Mouse (Mus musculus) thymus, adult 2 months (tissue): ENCODE measurements at regions not wholly inside any gene's neighbourhood (a gene's known extent, or its start where the extent isn't known, plus 50 kb on each side); places are given as distances from the start of the nearest gene placed in this dataset.

ENCODE experiments used
- DNase-seq: peaks from one replicate; pipeline ENCODE4 v3.0.0; 2021
- H3K27ac ChIP-seq: fragments of 200-500 bp; 2 replicates; pipeline ENCODE4 v1.5.1; 2012; ENCODE audit warnings: low read length, control low read depth; ENCODE audit not compliant: control insufficient read depth, insufficient read depth
- H3K27me3 ChIP-seq: fragments of 200-500 bp; 2 replicates; pipeline ENCODE4 v1.6.1; 2012; ENCODE audit warnings: mild to moderate bottlenecking, low read length, moderate library complexity, mixed read lengths; ENCODE audit not compliant: control insufficient read depth, insufficient read depth
- H3K36me3 ChIP-seq: fragments of 200-500 bp; 2 replicates; pipeline ENCODE4 v1.6.1; 2012; ENCODE audit warnings: mild to moderate bottlenecking, low read length, moderate library complexity; ENCODE audit not compliant: control insufficient read depth, insufficient read depth
- H3K4me1 ChIP-seq: fragments of 200-500 bp; replicated peaks from 2 replicates; pipeline ENCODE4 v1.6.1; 2012; ENCODE audit warnings: low read length; ENCODE audit not compliant: control insufficient read depth, insufficient read depth
- H3K4me3 ChIP-seq: fragments of 200-500 bp; 2 replicates; pipeline ENCODE4 v1.5.1; 2012; ENCODE audit warnings: mild to moderate bottlenecking, low read length, control low read depth, moderate library complexity; ENCODE audit not compliant: control insufficient read depth, insufficient read depth
- CTCF ChIP-seq: fragments of 200-500 bp; IDR thresholded peaks from 2 replicates; pipeline ENCODE4 v1.5.1; 2012; ENCODE audit warnings: mild to moderate bottlenecking, control low read depth, low read length, moderate library complexity, borderline replicate concordance; ENCODE audit not compliant: control insufficient read depth, poor library complexity, insufficient read depth; ENCODE audit errors: extremely low read depth
- POLR2A ChIP-seq: fragments of 200-500 bp; IDR thresholded peaks from 2 replicates; pipeline ENCODE4 v1.6.1; 2012; ENCODE audit warnings: mild to moderate bottlenecking, low read length, control low read depth, moderate library complexity; ENCODE audit not compliant: control insufficient read depth, poor library complexity, insufficient read depth; ENCODE audit errors: extremely low read depth
- WGBS: fragments of 180-500 bp; shearing (Covaris S2); methylation state at CpG from one replicate; pipeline ENCODE4 v1.1.7; 2018; 5-methylcytosine and 5-hydroxymethylcytosine counted together

GRCm38 (mm10) chr8:92747951-92748350, 73.9 kb downstream of the Irx6 start:
- Histone ChIP-seq H3K4me3 (no peak overlapping the region), H3K36me3 (no peaks in the 10 kb centered on the region), H3K4me1 (no peaks in the 10 kb centered on the region), H3K27me3 (no peaks in the 10 kb centered on the region), H3K27ac (no peak overlapping the region)
- DNase-seq: no peak
- no peak for TF ChIP-seq POLR2A
- no peak for TF ChIP-seq CTCF
- 88% methylated on average over 6 of the region's 6 CpGs for WGBS

- Histone ChIP-seq H3K4me1 (no peaks in the 10 kb centered on the region), H3K4me3 (no peak overlapping the region), H3K27ac (no peak overlapping the region), H3K27me3 (no peaks in the 10 kb centered on the region), H3K36me3 (no peaks in the 10 kb centered on the region)
- 77% methylated on average over 3 of the region's 3 CpGs for WGBS
- no peak for TF ChIP-seq POLR2A
- TF ChIP-seq CTCF: no peak
- no peak for DNase-seq
Observed at GRCm38 (mm10) chr8:92759848-92760247, 67.2 kb upstream of the Mmp2 start.

GRCm38 (mm10) chr8:92760933-92761332, 66.2 kb upstream of the Mmp2 start:
- no peaks in the 10 kb centered on the region for H3K4me1 ChIP-seq
- TF ChIP-seq CTCF: no peak
- no peak for TF ChIP-seq POLR2A
- no peak overlapping the region for H3K4me3 ChIP-seq
- H3K27me3 ChIP-seq: no peaks in the 10 kb centered on the region
- no peak for DNase-seq
- WGBS: 97% methylated on average over 6 of the region's 6 CpGs
- H3K27ac ChIP-seq: no peak overlapping the region
- H3K36me3 ChIP-seq: no peaks in the 10 kb centered on the region

GRCm38 (mm10) chr8:92761959-92762600, 65.0 kb upstream of the Mmp2 start:
- H3K4me3 ChIP-seq: no peak overlapping the region
- TF ChIP-seq POLR2A (no peak), CTCF (no peak)
- H3K27me3 ChIP-seq: no peaks in the 10 kb centered on the region
- 21% methylated on average over 18 of the region's 18 CpGs for WGBS
- H3K4me1 ChIP-seq: no peaks in the 10 kb centered on the region
- no peak for DNase-seq
- H3K27ac ChIP-seq: no peak overlapping the region
- no peaks in the 10 kb centered on the region for H3K36me3 ChIP-seq

GRCm38 (mm10) chr8:92771856-92772650, 55.0 kb upstream of the Mmp2 start:
- H3K4me3 ChIP-seq: peak overlapping the region; percentile 20; the same call in 1 of the 2 replicates
- no peaks in the 10 kb centered on the region for H3K4me1 ChIP-seq
- TF ChIP-seq POLR2A (no peak), CTCF (no peak)
- no peaks in the 10 kb centered on the region for H3K27me3 ChIP-seq
- 48% methylated on average over 14 of the region's 14 CpGs for WGBS
- no peak overlapping the region for H3K27ac ChIP-seq
- H3K36me3 ChIP-seq: no peaks in the 10 kb centered on the region
- DNase-seq: peak; percentile 25

GRCm38 (mm10) chr8:92772826-92773225, 54.3 kb upstream of the Mmp2 start:
- no peak for DNase-seq
- Histone ChIP-seq H3K36me3 (no peaks in the 10 kb centered on the region), H3K4me1 (no peaks in the 10 kb centered on the region), H3K27me3 (no peaks in the 10 kb centered on the region), H3K27ac (no peak overlapping the region), H3K4me3 (no peak overlapping the region)
- no peak for TF ChIP-seq CTCF
- TF ChIP-seq POLR2A: no peak
- WGBS: 90% methylated on average over 10 of the region's 10 CpGs

- Histone ChIP-seq H3K27ac (no peak overlapping the region), H3K27me3 (no peaks in the 10 kb centered on the region), H3K36me3 (no peaks in the 10 kb centered on the region), H3K4me1 (no peaks in the 10 kb centered on the region), H3K4me3 (no peak overlapping the region)
- WGBS: 60% methylated on average over 4 of the region's 4 CpGs
- no peak for DNase-seq
- no peak for TF ChIP-seq CTCF
- TF ChIP-seq POLR2A: no peak
Observed at GRCm38 (mm10) chr8:92775186-92775585, 51.9 kb upstream of the Mmp2 start.
